Comparison of ENCODE assay signal across 21 mouse cellular contexts in the genomic region with DNA sequence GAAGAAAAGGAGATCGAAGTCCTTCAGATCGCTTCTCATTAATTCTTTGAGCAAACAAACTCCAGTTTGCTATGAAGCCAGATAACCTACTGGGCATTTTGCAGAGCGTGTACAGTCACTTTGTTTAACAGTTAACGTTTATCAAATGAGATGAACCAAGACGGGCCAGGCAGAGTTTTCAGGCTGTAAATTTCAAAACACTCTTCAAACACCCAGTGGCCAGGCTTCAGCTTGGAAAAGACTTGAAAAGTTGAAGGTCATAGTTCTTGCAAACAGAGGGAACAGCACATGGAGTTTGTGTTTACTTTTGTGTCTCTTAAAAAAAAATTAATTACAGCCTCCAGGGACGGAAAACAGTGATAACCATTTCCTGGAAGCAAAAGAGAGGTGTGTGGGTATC.
A peak's percentile ranks its signal among the peaks of the same experiment; 100 is the strongest.
DNase-seq lines count a peak whose midpoint lies in the region; ATAC-seq and TF ChIP-seq lines count a peak whose summit lies in the region.
"Had no signal": no experiment of that assay in that cellular context is flagged by ENCODE, and none has a peak within 500 bp of the region (broad histone marks: within the 10 kb centered on the region; RNA-seq: fewer than 3 reads in every experiment).

No protein-coding gene starts in this region.

- DNase-seq in intestine, embryonic 14.5 days (ENCODE audit: low spot score), result no peak
- DNase-seq in kidney, postnatal 14 days, result peak; percentile 31
- no peak for DNase-seq in kidney, postnatal 25 days
- peak; percentile 50 for DNase-seq in lung, postnatal 0 days (ENCODE audit: low spot score)
- no peak for DNase-seq in lung, adult 2 months
- DNase-seq in ovary, postnatal 10 days (ENCODE audit: low spot score), result no peak
- DNase-seq: cerebellum, adult 11-12 months; cerebellum, postnatal 14 days; embryo, embryonic 11 days; gastrocnemius, postnatal 36 days; layer of hippocampus, postnatal 36 days; right cerebral cortex, adult 18-20 months; thymus, postnatal 25 days had no signal

- ATAC-seq in intestine, embryonic 14.5 days (replicated peaks; ENCODE audit: low FRiP score, low TSS enrichment, low read depth), result no peak
- ATAC-seq in intestine, embryonic 15.5 days, result no peak
- no peak for ATAC-seq in lung, postnatal 0 days
- ATAC-seq: forebrain, embryonic 15.5 days; hindbrain, postnatal 0 days had no signal

- no peak overlapping the region for H3K4me3 ChIP-seq in intestine, embryonic 14.5 days (ENCODE audit: low read depth, low read length)
- no peak overlapping the region for H3K4me3 ChIP-seq in intestine, embryonic 15.5 days (replicated peaks)
- no peak overlapping the region for H3K4me3 ChIP-seq in lung, postnatal 0 days (ENCODE audit: low read depth, low read length)
- no peak overlapping the region for H3K4me3 ChIP-seq in lung, adult 2 months (replicated peaks; ENCODE audit: extremely low read depth, low read depth, low read length)
- H3K4me3 ChIP-seq: forebrain, embryonic 15.5 days; hindbrain, embryonic 10.5 days; limb, embryonic 13.5 days; midbrain, embryonic 12.5 days; neural tube, embryonic 12.5 days had no signal

- 10% methylated on average over 6 of the region's 6 CpGs for WGBS in intestine, embryonic 14.5 days
- WGBS in intestine, embryonic 15.5 days, result 15% methylated on average over 6 of the region's 6 CpGs
- WGBS in lung, postnatal 0 days, result 8% methylated on average over 6 of the region's 6 CpGs
- WGBS in lung, adult 2 months, result 30% methylated on average over 6 of the region's 6 CpGs

- no peaks in the 10 kb centered on the region for H3K9me3 ChIP-seq in intestine, embryonic 14.5 days (ENCODE audit: control insufficient read depth, low read length)
- H3K9me3 ChIP-seq in intestine, embryonic 15.5 days, result no peaks in the 10 kb centered on the region
- H3K9me3 ChIP-seq in lung, postnatal 0 days (ENCODE audit: low read length), result peaks cover 2% of the 10 kb centered on the region; the same call in 1 of the 2 replicates
- H3K9me3 ChIP-seq: forebrain, embryonic 15.5 days; hindbrain, embryonic 10.5 days; limb, embryonic 13.5 days; midbrain, embryonic 12.5 days; neural tube, embryonic 12.5 days had no signal

- no peak overlapping the region for H3K4me2 ChIP-seq in intestine, embryonic 14.5 days (ENCODE audit: low read length)
- no peak overlapping the region for H3K4me2 ChIP-seq in intestine, embryonic 15.5 days (replicated peaks)
- no peak overlapping the region for H3K4me2 ChIP-seq in lung, postnatal 0 days (replicated peaks; ENCODE audit: low read depth, low read length)
- H3K4me2 ChIP-seq: forebrain, embryonic 15.5 days; limb, embryonic 13.5 days; midbrain, embryonic 12.5 days; neural tube, embryonic 12.5 days had no signal

- no peaks in the 10 kb centered on the region for H3K36me3 ChIP-seq in intestine, embryonic 14.5 days (ENCODE audit: control insufficient read depth, insufficient read depth, low read length)
- H3K36me3 ChIP-seq in intestine, embryonic 15.5 days, result no peaks in the 10 kb centered on the region
- H3K36me3 ChIP-seq in lung, postnatal 0 days (ENCODE audit: insufficient read depth, low read length), result no peaks in the 10 kb centered on the region
- H3K36me3 ChIP-seq: forebrain, embryonic 15.5 days; hindbrain, embryonic 10.5 days; limb, embryonic 13.5 days; midbrain, embryonic 12.5 days; neural tube, embryonic 12.5 days had no signal

- peaks cover 11% of the 10 kb centered on the region for H3K4me1 ChIP-seq in intestine, embryonic 14.5 days (replicated peaks; ENCODE audit: control insufficient read depth, insufficient read depth, low read length)
- 0 out of 2 replicates have a peak, but pooled peaks cover 3% of the 10 kb centered on the region for H3K4me1 ChIP-seq in intestine, embryonic 15.5 days (replicated peaks)
- no peaks in the 10 kb centered on the region for H3K4me1 ChIP-seq in lung, postnatal 0 days (ENCODE audit: insufficient read depth, low read depth, low read length)
- H3K4me1 ChIP-seq in lung, adult 2 months (ENCODE audit: control insufficient read depth, insufficient read depth, low read length), result peaks cover 2% of the 10 kb centered on the region; the same call in 1 of the 2 replicates
- H3K4me1 ChIP-seq: forebrain, embryonic 15.5 days; hindbrain, embryonic 10.5 days; midbrain, embryonic 12.5 days; neural tube, embryonic 12.5 days had no signal

- no peak overlapping the region for H3K9ac ChIP-seq in intestine, embryonic 14.5 days (ENCODE audit: low read length)
- no peak overlapping the region for H3K9ac ChIP-seq in intestine, embryonic 15.5 days
- H3K9ac ChIP-seq in lung, postnatal 0 days (replicated peaks; ENCODE audit: low read depth), result no peak overlapping the region
- H3K9ac ChIP-seq: forebrain, embryonic 15.5 days; limb, embryonic 13.5 days; midbrain, embryonic 12.5 days; neural tube, embryonic 12.5 days had no signal

- peak overlapping the region; percentile 18; the same call in 1 of the 2 replicates for H3K27ac ChIP-seq in intestine, embryonic 14.5 days (ENCODE audit: low read depth)
- no peak overlapping the region for H3K27ac ChIP-seq in intestine, embryonic 15.5 days
- H3K27ac ChIP-seq in lung, postnatal 0 days (ENCODE audit: low read length), result no peak overlapping the region
- H3K27ac ChIP-seq: forebrain, embryonic 15.5 days; hindbrain, embryonic 10.5 days; hindbrain, postnatal 0 days; limb, embryonic 13.5 days; midbrain, embryonic 12.5 days; neural tube, embryonic 12.5 days had no signal

- TF ChIP-seq POLR2A in lung, adult 2 months (IDR thresholded peaks at IDR 0.05; ENCODE audit: borderline replicate concordance, extremely low read depth, low read depth, low read length), result no peak

- H3K27me3 ChIP-seq in intestine, embryonic 14.5 days (replicated peaks; ENCODE audit: control insufficient read depth, insufficient read depth, low read length), result no peaks in the 10 kb centered on the region
- no peaks in the 10 kb centered on the region for H3K27me3 ChIP-seq in intestine, embryonic 15.5 days (replicated peaks)
- no peaks in the 10 kb centered on the region for H3K27me3 ChIP-seq in lung, postnatal 0 days (replicated peaks; ENCODE audit: insufficient read depth, low read length)
- H3K27me3 ChIP-seq: CH12.LX; forebrain, embryonic 15.5 days; limb, embryonic 13.5 days; midbrain, embryonic 12.5 days; neural tube, embryonic 12.5 days had no signal

- no peak for TF ChIP-seq EP300 in lung, postnatal 0 days (IDR thresholded peaks at IDR 0.05)

- TF ChIP-seq CTCF in lung, postnatal 0 days (IDR thresholded peaks at IDR 0.05), result no peak
- no peak for TF ChIP-seq CTCF in lung, adult 2 months (IDR thresholded peaks at IDR 0.05; ENCODE audit: insufficient read depth, low read length)

Comparison
In these comparisons a context has a peak if more than half of its experiments do, and no peak if none do; other contexts are left out.
1. DNase-seq: peak in kidney, postnatal 14 days (single experiment) and lung, postnatal 0 days (single experiment); none in intestine, embryonic 14.5 days (single experiment), kidney, postnatal 25 days (0 of 2), lung, adult 2 months (single experiment) and ovary, postnatal 10 days (single experiment).